Mouse (Mus musculus): ENCODE data around the gene Crtc3. TPM values are rescaled to one million over a fixed set of nuclear protein-coding genes. Genes with fewer than 3 reads are reported as not detected.
A peak's percentile ranks its signal among the peaks of the same experiment; 100 is the strongest.

Gene Crtc3
- total RNA-seq (2012; rRNA removed): 1.1 and 2.4 TPM in 2 replicates

- no peaks in the 10 kb centered on the region for H3K36me3 ChIP-seq (ENCODE audit: control insufficient read depth, insufficient read depth, low read length, poor library complexity, severe bottlenecking)
- in situ Hi-C loops (cut with MboI; ENCODE audit: low sequenced_read_pairs in 2 of 2, unreplicated experiment in 2 of 2): no loop called here
- H3K9me3 ChIP-seq (ENCODE audit: control insufficient read depth, insufficient read depth, low read depth, low read length): no peaks in the 10 kb centered on the region
- peak within 1 kb of the TSS; percentile 71 for H3K9ac ChIP-seq (ENCODE audit: insufficient read depth, low read depth, low read length, poor library complexity, severe bottlenecking)
- peak; percentile 24 for DNase-seq (ENCODE audit: low read depth, low spot score)
- TF ChIP-seq MAFK (IDR thresholded peaks at IDR 0.05; ENCODE audit: insufficient read depth, low read depth, low read length) (no peak), ZNF384 (IDR thresholded peaks at IDR 0.05; ENCODE audit: low read depth, low read length) (no peak), ZC3H11A (IDR thresholded peaks at IDR 0.05; ENCODE audit: borderline replicate concordance, low read depth, low read length) (no peak), CHD2 (IDR thresholded peaks at IDR 0.05; ENCODE audit: low read depth, low read length) (no peak), HCFC1 (IDR thresholded peaks at IDR 0.05; ENCODE audit: borderline replicate concordance, insufficient read depth, low read length) (no peak)
- H3K4me1 ChIP-seq (ENCODE audit: control insufficient read depth in 2 of 2, insufficient read depth in 2 of 2, low read length in 2 of 2, poor library complexity in 1 of 2): peaks cover 0 to 3% of the 10 kb centered on the region in 2 experiments; a peak in 2 of 4 replicates
- peak within 1 kb of the TSS; percentile 74 to 81 for H3K4me3 ChIP-seq (ENCODE audit: insufficient read depth in 1 of 2, low read depth in 1 of 2, low read length in 2 of 2, poor library complexity in 1 of 2, severe bottlenecking in 1 of 2)
- H3K27ac ChIP-seq (ENCODE audit: insufficient read depth, low read depth, low read length, poor library complexity, severe bottlenecking): no peak within 1 kb of the TSS
Observed at GRCm38 (mm10) chr7:80688556-80689220, at the start of gene Crtc3. TSS of gene Crtc3 (minus strand) at chr7:80688877.

- in situ Hi-C loops (cut with MboI; ENCODE audit: low sequenced_read_pairs in 2 of 2, unreplicated experiment in 2 of 2): loop anchor here (10.0 kb wide), 2 partner anchors 109 to 119 kb away; no protein-coding TSS in a partner anchor
- peaks cover 46% of the 10 kb centered on the region for H3K36me3 ChIP-seq (ENCODE audit: control insufficient read depth, insufficient read depth, low read length, poor library complexity, severe bottlenecking)
Observed at GRCm38 (mm10) chr7:80736199-80736598, 47.5 kb upstream of the Crtc3 start.

GRCm38 (mm10) chr7:80732986-80733385 lies 44.3 kb upstream of the Crtc3 start:
- Histone ChIP-seq H3K9me3 (ENCODE audit: control insufficient read depth, insufficient read depth, low read depth, low read length) (no peaks in the 10 kb centered on the region), H3K4me3 (ENCODE audit: insufficient read depth in 1 of 2, low read depth in 1 of 2, low read length in 2 of 2, poor library complexity in 1 of 2, severe bottlenecking in 1 of 2) (no peak overlapping the region), H3K36me3 (ENCODE audit: control insufficient read depth, insufficient read depth, low read length, poor library complexity, severe bottlenecking) (peaks cover 47% of the 10 kb centered on the region), H3K4me1 (ENCODE audit: control insufficient read depth in 2 of 2, insufficient read depth in 2 of 2, low read length in 2 of 2, poor library complexity in 1 of 2) (no peaks in the 10 kb centered on the region), H3K27ac (ENCODE audit: insufficient read depth, low read depth, low read length, poor library complexity, severe bottlenecking) (no peak overlapping the region), H3K9ac (ENCODE audit: insufficient read depth, low read depth, low read length, poor library complexity, severe bottlenecking) (no peak overlapping the region)
- DNase-seq (ENCODE audit: low read depth, low spot score): no peak
- in situ Hi-C loops (cut with MboI; ENCODE audit: low sequenced_read_pairs in 2 of 2, unreplicated experiment in 2 of 2): loop anchor here (10.0 kb wide), 2 partner anchors 112 to 122 kb away; no protein-coding TSS in a partner anchor
- TF ChIP-seq MAFK (IDR thresholded peaks at IDR 0.05; ENCODE audit: insufficient read depth, low read depth, low read length) (no peak), ZNF384 (IDR thresholded peaks at IDR 0.05; ENCODE audit: low read depth, low read length) (no peak), HCFC1 (IDR thresholded peaks at IDR 0.05; ENCODE audit: borderline replicate concordance, insufficient read depth, low read length) (no peak), CHD2 (IDR thresholded peaks at IDR 0.05; ENCODE audit: low read depth, low read length) (no peak), ZC3H11A (IDR thresholded peaks at IDR 0.05; ENCODE audit: borderline replicate concordance, low read depth, low read length) (no peak)

More at GRCm38 (mm10) chr7:80736199-80736598, 47.5 kb upstream of the Crtc3 start:
- Histone ChIP-seq H3K9me3 (ENCODE audit: control insufficient read depth, insufficient read depth, low read depth, low read length) (no peaks in the 10 kb centered on the region), H3K4me3 (ENCODE audit: insufficient read depth in 1 of 2, low read depth in 1 of 2, low read length in 2 of 2, poor library complexity in 1 of 2, severe bottlenecking in 1 of 2) (no peak overlapping the region), H3K4me1 (ENCODE audit: control insufficient read depth in 2 of 2, insufficient read depth in 2 of 2, low read length in 2 of 2, poor library complexity in 1 of 2) (no peaks in the 10 kb centered on the region), H3K9ac (ENCODE audit: insufficient read depth, low read depth, low read length, poor library complexity, severe bottlenecking) (no peak overlapping the region), H3K27ac (ENCODE audit: insufficient read depth, low read depth, low read length, poor library complexity, severe bottlenecking) (no peak overlapping the region)
- TF ChIP-seq MAFK (IDR thresholded peaks at IDR 0.05; ENCODE audit: insufficient read depth, low read depth, low read length) (no peak), ZNF384 (IDR thresholded peaks at IDR 0.05; ENCODE audit: low read depth, low read length) (no peak), ZC3H11A (IDR thresholded peaks at IDR 0.05; ENCODE audit: borderline replicate concordance, low read depth, low read length) (no peak), CHD2 (IDR thresholded peaks at IDR 0.05; ENCODE audit: low read depth, low read length) (no peak), HCFC1 (IDR thresholded peaks at IDR 0.05; ENCODE audit: borderline replicate concordance, insufficient read depth, low read length) (no peak)
- DNase-seq (ENCODE audit: low read depth, low spot score): no peak

- peaks cover 48% of the 10 kb centered on the region for H3K36me3 ChIP-seq (ENCODE audit: control insufficient read depth, insufficient read depth, low read length, poor library complexity, severe bottlenecking)
- H3K9ac ChIP-seq (ENCODE audit: insufficient read depth, low read depth, low read length, poor library complexity, severe bottlenecking): no peak overlapping the region
- no peak overlapping the region for H3K27ac ChIP-seq (ENCODE audit: insufficient read depth, low read depth, low read length, poor library complexity, severe bottlenecking)
- DNase-seq (ENCODE audit: low read depth, low spot score): peak; percentile 25
- H3K9me3 ChIP-seq (ENCODE audit: control insufficient read depth, insufficient read depth, low read depth, low read length): no peaks in the 10 kb centered on the region
- H3K4me3 ChIP-seq (ENCODE audit: insufficient read depth in 1 of 2, low read depth in 1 of 2, low read length in 2 of 2, poor library complexity in 1 of 2, severe bottlenecking in 1 of 2): no peak overlapping the region
- TF ChIP-seq ZC3H11A (IDR thresholded peaks at IDR 0.05; ENCODE audit: borderline replicate concordance, low read depth, low read length) (peak; percentile 67; the same call in 1 of the 2 replicates), HCFC1 (IDR thresholded peaks at IDR 0.05; ENCODE audit: borderline replicate concordance, insufficient read depth, low read length) (no peak)
- in situ Hi-C loops (cut with MboI; ENCODE audit: low sequenced_read_pairs in 2 of 2, unreplicated experiment in 2 of 2): loop anchor here (10.0 kb wide), 2 partner anchors 115 to 125 kb away; no protein-coding TSS in a partner anchor
- H3K4me1 ChIP-seq (ENCODE audit: control insufficient read depth in 2 of 2, insufficient read depth in 2 of 2, low read length in 2 of 2, poor library complexity in 1 of 2): no peaks in the 10 kb centered on the region
Observed at GRCm38 (mm10) chr7:80729662-80730061, 41.0 kb upstream of the Crtc3 start.

Measured in ES-E14 (cell line).